29 mouse cellular contexts compared by ENCODE assay signal in genomic region chr6:38238382-38238781, GRCm38 (mm10). TPM values are rescaled to one million over a fixed set of nuclear protein-coding genes. Genes with fewer than 3 reads are reported as not detected.
DNase-seq lines count a peak whose midpoint lies in the region; ATAC-seq and TF ChIP-seq lines count a peak whose summit lies in the region.
"Had no signal": no experiment of that assay in that cellular context is flagged by ENCODE, and none has a peak within 500 bp of the region (broad histone marks: within the 10 kb centered on the region; RNA-seq: fewer than 3 reads in every experiment).

No protein-coding gene starts in this region.

- H3K9me3 ChIP-seq in intestine, embryonic 16.5 days (ENCODE audit: control insufficient read depth, low read length), result no peaks in the 10 kb centered on the region
- no peaks in the 10 kb centered on the region for H3K9me3 ChIP-seq in intestine, embryonic 15.5 days
- no peaks in the 10 kb centered on the region for H3K9me3 ChIP-seq in ES-E14 (ENCODE audit: control insufficient read depth, insufficient read depth, low read depth, low read length)
- H3K9me3 ChIP-seq in limb, embryonic 10.5 days (replicated peaks), result no peaks in the 10 kb centered on the region
- no peaks in the 10 kb centered on the region for H3K9me3 ChIP-seq in neural tube, embryonic 15.5 days (replicated peaks)
- H3K9me3 ChIP-seq: embryonic facial prominence, embryonic 12.5 days; forebrain, embryonic 10.5 days; forebrain, embryonic 15.5 days; heart, embryonic 13.5 days; hindbrain, embryonic 10.5 days; hindbrain, embryonic 15.5 days; limb, embryonic 12.5 days; liver, embryonic 12.5 days had no signal

- in situ Hi-C loops in ES-E14 (cut with MboI; ENCODE audit: low sequenced_read_pairs in 2 of 2, unreplicated experiment in 2 of 2), result no loop called here

- no peaks in the 10 kb centered on the region; the same call in 1 of the 2 replicates for H3K4me1 ChIP-seq in intestine, embryonic 16.5 days (ENCODE audit: control insufficient read depth, insufficient read depth, low read length)
- no peaks in the 10 kb centered on the region for H3K4me1 ChIP-seq in intestine, embryonic 15.5 days (replicated peaks)
- peaks cover 0 to 3% of the 10 kb centered on the region in 2 experiments; a peak in 1 of 4 replicates for H3K4me1 ChIP-seq in ES-E14 (ENCODE audit: control insufficient read depth in 2 of 2, insufficient read depth in 2 of 2, low read length in 2 of 2, poor library complexity in 1 of 2)
- peaks cover under 1% of the 10 kb centered on the region; the same call in 1 of the 2 replicates for H3K4me1 ChIP-seq in limb, embryonic 10.5 days
- H3K4me1 ChIP-seq in neural tube, embryonic 15.5 days, result peaks cover 22% of the 10 kb centered on the region
- H3K4me1 ChIP-seq: liver, embryonic 12.5 days had no signal

- no peaks in the 10 kb centered on the region for H3K27me3 ChIP-seq in intestine, embryonic 16.5 days (replicated peaks; ENCODE audit: control insufficient read depth, insufficient read depth, low read length)
- H3K27me3 ChIP-seq in intestine, embryonic 15.5 days (replicated peaks), result no peaks in the 10 kb centered on the region
- no peaks in the 10 kb centered on the region for H3K27me3 ChIP-seq in limb, embryonic 10.5 days (ENCODE audit: low read depth, poor library complexity, severe bottlenecking)
- no peaks in the 10 kb centered on the region for H3K27me3 ChIP-seq in neural tube, embryonic 15.5 days (replicated peaks)
- H3K27me3 ChIP-seq: embryonic facial prominence, embryonic 12.5 days; forebrain, embryonic 15.5 days; heart, embryonic 13.5 days; hindbrain, embryonic 15.5 days; limb, embryonic 12.5 days; liver, embryonic 12.5 days; neural tube, embryonic 13.5 days had no signal

- no peak overlapping the region for H3K27ac ChIP-seq in intestine, embryonic 16.5 days (ENCODE audit: low read length)
- H3K27ac ChIP-seq in intestine, embryonic 15.5 days, result no peak overlapping the region
- no peak overlapping the region for H3K27ac ChIP-seq in ES-E14 (ENCODE audit: insufficient read depth, low read depth, low read length, poor library complexity, severe bottlenecking)
- H3K27ac ChIP-seq in limb, embryonic 10.5 days, result no peak overlapping the region
- H3K27ac ChIP-seq in neural tube, embryonic 15.5 days (replicated peaks), result no peak overlapping the region
- H3K27ac ChIP-seq: embryonic facial prominence, embryonic 12.5 days; forebrain, embryonic 10.5 days; forebrain, embryonic 15.5 days; gastrocnemius, adult 2 months; heart, adult 2 months; heart, embryonic 13.5 days; hindbrain, embryonic 10.5 days; hindbrain, embryonic 15.5 days; limb, embryonic 12.5 days; liver, embryonic 12.5 days; neural tube, embryonic 13.5 days had no signal

- H3K36me3 ChIP-seq in intestine, embryonic 16.5 days (ENCODE audit: control insufficient read depth, insufficient read depth, low read length), result no peaks in the 10 kb centered on the region
- no peaks in the 10 kb centered on the region for H3K36me3 ChIP-seq in intestine, embryonic 15.5 days
- H3K36me3 ChIP-seq in ES-E14 (ENCODE audit: control insufficient read depth, insufficient read depth, low read length, poor library complexity, severe bottlenecking), result no peaks in the 10 kb centered on the region
- H3K36me3 ChIP-seq in limb, embryonic 10.5 days, result no peaks in the 10 kb centered on the region; the same call in 1 of the 2 replicates
- no peaks in the 10 kb centered on the region; the same call in 1 of the 2 replicates for H3K36me3 ChIP-seq in neural tube, embryonic 15.5 days
- H3K36me3 ChIP-seq: embryonic facial prominence, embryonic 12.5 days; forebrain, embryonic 15.5 days; heart, embryonic 13.5 days; hindbrain, embryonic 15.5 days; liver, embryonic 12.5 days; neural tube, embryonic 13.5 days had no signal

- no peak overlapping the region for H3K4me3 ChIP-seq in intestine, embryonic 16.5 days (ENCODE audit: low read length)
- H3K4me3 ChIP-seq in intestine, embryonic 15.5 days (replicated peaks), result no peak overlapping the region
- H3K4me3 ChIP-seq in ES-E14 (ENCODE audit: insufficient read depth in 1 of 2, low read depth in 1 of 2, low read length in 2 of 2, poor library complexity in 1 of 2, severe bottlenecking in 1 of 2), result no peak overlapping the region
- no peak overlapping the region for H3K4me3 ChIP-seq in limb, embryonic 10.5 days
- H3K4me3 ChIP-seq in neural tube, embryonic 15.5 days (replicated peaks), result no peak overlapping the region
- H3K4me3 ChIP-seq: embryonic facial prominence, embryonic 12.5 days; forebrain, embryonic 10.5 days; forebrain, embryonic 15.5 days; gastrocnemius, adult 2 months; heart, adult 2 months; heart, embryonic 13.5 days; hindbrain, embryonic 10.5 days; hindbrain, embryonic 15.5 days; limb, embryonic 12.5 days; liver, embryonic 12.5 days; neural tube, embryonic 13.5 days had no signal

- no peak overlapping the region for H3K4me2 ChIP-seq in intestine, embryonic 16.5 days (ENCODE audit: low read depth, low read length)
- H3K4me2 ChIP-seq in intestine, embryonic 15.5 days (replicated peaks), result no peak overlapping the region
- H3K4me2 ChIP-seq in neural tube, embryonic 15.5 days, result no peak overlapping the region
- H3K4me2 ChIP-seq: embryonic facial prominence, embryonic 12.5 days; forebrain, embryonic 15.5 days; heart, embryonic 13.5 days; hindbrain, embryonic 15.5 days; limb, embryonic 12.5 days; liver, embryonic 12.5 days; midbrain, embryonic 11.5 days; neural tube, embryonic 13.5 days had no signal

- WGBS in intestine, embryonic 16.5 days, result 74% methylated on average over 4 of the region's 4 CpGs
- WGBS in intestine, embryonic 15.5 days, result 84% methylated on average over 4 of the region's 4 CpGs
- 88% methylated on average over 4 of the region's 4 CpGs for WGBS in limb, embryonic 10.5 days
- 74% methylated on average over 4 of the region's 4 CpGs for WGBS in neural tube, embryonic 15.5 days

- DNase-seq in ES-E14 (ENCODE audit: low read depth, low spot score), result no peak
- peak; percentile 65 for DNase-seq in brain, adult 2 months (ENCODE audit: low read depth, low spot score)
- peak; percentile 60 for DNase-seq in kidney, postnatal 10 days
- DNase-seq in limb, embryonic 10.5 days (ENCODE audit: low spot score), result no peak
- DNase-seq: adrenal gland, adult 8-10 months; embryo, embryonic 11 days; gastrocnemius, adult 2 months; heart, adult 2 months; heart, postnatal 10 days; liver, postnatal 0 days; lung, postnatal 36 days; right cerebral cortex, postnatal 14 days; thymus, postnatal 4 days had no signal

- no peak overlapping the region for H3K9ac ChIP-seq in intestine, embryonic 16.5 days (ENCODE audit: low read depth, low read length)
- H3K9ac ChIP-seq in intestine, embryonic 15.5 days, result no peak overlapping the region
- H3K9ac ChIP-seq in ES-E14 (ENCODE audit: insufficient read depth, low read depth, low read length, poor library complexity, severe bottlenecking), result no peak overlapping the region
- H3K9ac ChIP-seq in neural tube, embryonic 15.5 days (replicated peaks), result no peak overlapping the region
- H3K9ac ChIP-seq: embryonic facial prominence, embryonic 12.5 days; forebrain, embryonic 15.5 days; heart, embryonic 13.5 days; hindbrain, embryonic 15.5 days; limb, embryonic 12.5 days; liver, embryonic 12.5 days; liver, postnatal 0 days; neural tube, embryonic 13.5 days had no signal

- 0 out of 2 replicates have a peak, but pooled peaks have one; percentile 38 for ATAC-seq in intestine, embryonic 16.5 days
- ATAC-seq in intestine, embryonic 15.5 days, result no peak
- no peak for ATAC-seq in erythroid progenitor cell, adult 5-6 weeks (replicated peaks; ENCODE audit: low FRiP score, poor library complexity, severe bottlenecking)
- no peak for ATAC-seq in neural tube, embryonic 15.5 days (ENCODE audit: low FRiP score)
- ATAC-seq: CD4-positive, CD25-positive, alpha-beta regulatory T cell, adult 4 months; forebrain, embryonic 15.5 days; inflammation-experienced regulatory T-cells, adult 6 months; liver, embryonic 12.5 days; liver, postnatal 0 days had no signal

TF ChIP-seq in ES-E14, 5 proteins besides CTCF, POLR2A, EP300 and RAD21:
- no peak for TF ChIP-seq HCFC1 (IDR thresholded peaks at IDR 0.05; ENCODE audit: borderline replicate concordance, insufficient read depth, low read length)
- TF ChIP-seq MAFK (IDR thresholded peaks at IDR 0.05; ENCODE audit: insufficient read depth, low read depth, low read length), result peak; percentile 61; the same call in 1 of the 2 replicates

RNA-seq across cellular contexts. Expression of gene D630045J12Rik, which starts 15.4 kb away (rescaled TPM):
- polyA plus RNA-seq in intestine, embryonic 16.5 days (2015; fragmentation: Nextera tagmentation; extraction: Ambion mirVana), result 1.5 and 1.6 TPM in 2 replicates
- polyA plus RNA-seq in intestine, embryonic 15.5 days (2015; fragmentation: Nextera tagmentation; extraction: Ambion mirVana), result 2.8 and 3.3 TPM in 2 replicates
- 4.1 and 6.3 TPM in 2 replicates for total RNA-seq in ES-E14 (2012; rRNA removed)
- 8.2 and 8.5 TPM in 2 replicates for polyA plus RNA-seq in limb, embryonic 10.5 days (2016; fragmentation: Nextera tagmentation; extraction: Ambion mirVana)
- total RNA-seq in erythroid progenitor cell, adult 5-6 weeks (2015; ENCODE audit: low replicate concordance), result 0.72 TPM in 1 of 2 replicates, not detected in the other
- 0.13 TPM in 1 of 2 replicates, not detected in the other for total RNA-seq in erythroid progenitor cell, adult 5-6 weeks (2017; ENCODE audit: low replicate concordance)
- polyA plus RNA-seq in neural tube, embryonic 15.5 days (2015; fragmentation: Nextera tagmentation; extraction: Ambion mirVana), result 11.3 and 12.6 TPM in 2 replicates

Comparison
In these comparisons a context has a peak if more than half of its experiments do, and no peak if none do; other contexts are left out.
1. DNase-seq: peak in brain, adult 2 months (single experiment) and kidney, postnatal 10 days (single experiment); none in ES-E14 (single experiment) and limb, embryonic 10.5 days (single experiment).